Mouse (Mus musculus) forebrain, embryonic 11.5 days (tissue): ENCODE results near the gene Perm1. TPM values are rescaled to one million over a fixed set of nuclear protein-coding genes. Genes with fewer than 3 reads are reported as not detected.

Source experiments
- ATAC-seq: fragments of 200-750 bp; cut with Nextera tagmentation; replicated peaks from 2 replicates; pipeline ENCODE4 v1.8.0; 2017; ENCODE audit warnings: moderate TSS enrichment; ENCODE audit not compliant: low FRiP score
- DNase-seq: peaks from one replicate; pipeline ENCODE4 v3.0.0-alpha.2; 2017; ENCODE audit warnings: low spot score
- H3K27ac ChIP-seq: fragments of 300-500 bp; sonication (generic); 2 replicates; pipeline ENCODE4 v1.5.1; 2014; ENCODE audit warnings: low read depth, low read length
- H3K27me3 ChIP-seq: fragments of 300-500 bp; sonication (generic); 2 replicates; pipeline ENCODE4 v1.6.1; 2014; ENCODE audit warnings: mild to moderate bottlenecking, low read length, mixed read lengths; ENCODE audit not compliant: control insufficient read depth, insufficient read depth
- H3K36me3 ChIP-seq: fragments of 300-500 bp; sonication (generic); 2 replicates; pipeline ENCODE4 v1.6.1; 2014; ENCODE audit warnings: mild to moderate bottlenecking, low read length, moderate library complexity, mixed read lengths; ENCODE audit not compliant: control insufficient read depth, insufficient read depth
- H3K4me1 ChIP-seq: fragments of 300-500 bp; sonication (generic); replicated peaks from 2 replicates; pipeline ENCODE4 v1.6.1; 2014; ENCODE audit warnings: low read length, mixed read lengths; ENCODE audit not compliant: control insufficient read depth, insufficient read depth
- H3K4me2 ChIP-seq: fragments of 300-500 bp; sonication (generic); 2 replicates; pipeline ENCODE4 v1.6.1; 2014; ENCODE audit warnings: low read depth, mild to moderate bottlenecking, low read length, moderate library complexity, mixed read lengths; ENCODE audit not compliant: severe bottlenecking
- H3K4me3 ChIP-seq: fragments of 300-500 bp; sonication (generic); 2 replicates; pipeline ENCODE4 v1.5.1; 2014; ENCODE audit warnings: low read depth, low read length
- H3K9ac ChIP-seq: fragments of 300-500 bp; sonication (generic); 2 replicates; pipeline ENCODE4 v1.6.1; 2014; ENCODE audit warnings: low read length
- H3K9me3 ChIP-seq: fragments of 300-500 bp; sonication (generic); 2 replicates; pipeline ENCODE4 v1.6.1; 2016; ENCODE audit warnings: low read length, mixed read lengths; ENCODE audit not compliant: control insufficient read depth
- WGBS: fragments of 180-500 bp; shearing (Covaris S2); extraction: QIAGEN DNeasy Blood & Tissue Kit; methylation state at CpG from one replicate; pipeline ENCODE4 v1.1.7; 2014; 5-methylcytosine and 5-hydroxymethylcytosine counted together
- polyA plus RNA-seq: library from polyadenylated mRNA; unstranded; fragments of >200 nt; fragmentation: Nextera tagmentation; extraction: Ambion mirVana; gene quantifications from 2 replicates; pipeline ENCODE4 v1.2.1, GENCODE M21; 2014

Gene Perm1
- 1.4 and 1.6 TPM in 2 replicates for polyA plus RNA-seq

GRCm38 (mm10) chr4:156215649-156216048 lies at the start of gene Perm1:
TSS of gene Perm1 (plus strand) at chr4:156215868.
- H3K4me2 ChIP-seq = no peak within 1 kb of the TSS
- H3K27me3 ChIP-seq = no peaks in the 10 kb centered on the region
- H3K27ac ChIP-seq = no peak within 1 kb of the TSS
- H3K9me3 ChIP-seq = no peaks in the 10 kb centered on the region
- H3K36me3 ChIP-seq = no peaks in the 10 kb centered on the region
- no peak within 1 kb of the TSS for H3K4me3 ChIP-seq
- ATAC-seq (no peak), DNase-seq (no peak)
- no peak within 1 kb of the TSS for H3K9ac ChIP-seq
- no peaks in the 10 kb centered on the region for H3K4me1 ChIP-seq
- WGBS = 83% methylated on average over 4 of the region's 4 CpGs

- Histone ChIP-seq H3K36me3 (peaks cover 54% of the 10 kb centered on the region), H3K9ac (no peak overlapping the region), H3K4me3 (no peak overlapping the region), H3K4me2 (no peak overlapping the region), H3K9me3 (no peaks in the 10 kb centered on the region; the same call in 1 of the 2 replicates), H3K4me1 (no peaks in the 10 kb centered on the region), H3K27me3 (no peaks in the 10 kb centered on the region), H3K27ac (no peak overlapping the region)
- WGBS = 93% methylated on average over 9 of the region's 9 CpGs
- ATAC-seq (no peak), DNase-seq (peak; percentile 45)
These were observed 49.2 kb upstream of the Perm1 start for GRCm38 (mm10) chr4:156166477-156166876.

GRCm38 (mm10) chr4:156168611-156169010 lies 47.1 kb upstream of the Perm1 start:
- H3K9ac ChIP-seq = no peak overlapping the region
- 98% methylated on average over 8 of the region's 8 CpGs for WGBS
- H3K27ac ChIP-seq = no peak overlapping the region
- H3K9me3 ChIP-seq = no peaks in the 10 kb centered on the region
- ATAC-seq (no peak), DNase-seq (peak; percentile 42)
- peaks cover 60% of the 10 kb centered on the region for H3K36me3 ChIP-seq
- no peak overlapping the region for H3K4me2 ChIP-seq
- H3K4me3 ChIP-seq = no peak overlapping the region
- H3K4me1 ChIP-seq = no peaks in the 10 kb centered on the region
- H3K27me3 ChIP-seq = no peaks in the 10 kb centered on the region

- H3K4me2 ChIP-seq = no peak overlapping the region
- peaks cover 60% of the 10 kb centered on the region for H3K36me3 ChIP-seq
- no peak overlapping the region for H3K4me3 ChIP-seq
- no peaks in the 10 kb centered on the region for H3K27me3 ChIP-seq
- H3K27ac ChIP-seq = no peak overlapping the region
- ATAC-seq (no peak), DNase-seq (peak; percentile 47)
- H3K9ac ChIP-seq = no peak overlapping the region
- 95% methylated on average over 10 of the region's 10 CpGs for WGBS
- H3K4me1 ChIP-seq = no peaks in the 10 kb centered on the region
- H3K9me3 ChIP-seq = no peaks in the 10 kb centered on the region
These were observed 46.5 kb upstream of the Perm1 start for GRCm38 (mm10) chr4:156169129-156169528.

- DNase-seq = peak; percentile 41
- Histone ChIP-seq H3K4me3 (no peak overlapping the region), H3K4me2 (no peak overlapping the region), H3K4me1 (no peaks in the 10 kb centered on the region), H3K9me3 (no peaks in the 10 kb centered on the region), H3K27me3 (no peaks in the 10 kb centered on the region), H3K36me3 (peaks cover 62% of the 10 kb centered on the region), H3K27ac (no peak overlapping the region), H3K9ac (no peak overlapping the region)
- 94% methylated on average over 11 of the region's 11 CpGs for WGBS
- no peak for ATAC-seq
These were observed 43.8 kb upstream of the Perm1 start for GRCm38 (mm10) chr4:156171828-156172227.

GRCm38 (mm10) chr4:156177630-156178029 lies 38.0 kb upstream of the Perm1 start:
- H3K4me2 ChIP-seq = no peak overlapping the region
- H3K9ac ChIP-seq = no peak overlapping the region
- WGBS = 97% methylated on average over 9 of the region's 9 CpGs
- no peaks in the 10 kb centered on the region for H3K27me3 ChIP-seq
- ATAC-seq (no peak), DNase-seq (no peak)
- H3K4me1 ChIP-seq = no peaks in the 10 kb centered on the region
- H3K9me3 ChIP-seq = no peaks in the 10 kb centered on the region
- H3K4me3 ChIP-seq = no peak overlapping the region
- H3K27ac ChIP-seq = no peak overlapping the region
- peaks cover 47% of the 10 kb centered on the region for H3K36me3 ChIP-seq

GRCm38 (mm10) chr4:156183747-156184146 lies 31.9 kb upstream of the Perm1 start:
- H3K27ac ChIP-seq = no peak overlapping the region
- WGBS = 89% methylated on average over 5 of the region's 5 CpGs
- H3K36me3 ChIP-seq = peaks cover 10% of the 10 kb centered on the region
- 0 out of 2 replicates have a peak overlapping the region, but pooled peaks have one; percentile 7 for H3K9ac ChIP-seq
- peak overlapping the region; percentile 38; the same call in 1 of the 2 replicates for H3K4me3 ChIP-seq
- no peaks in the 10 kb centered on the region for H3K27me3 ChIP-seq
- ATAC-seq (no peak), DNase-seq (no peak)
- H3K4me1 ChIP-seq = peaks cover 27% of the 10 kb centered on the region
- H3K9me3 ChIP-seq = no peaks in the 10 kb centered on the region
- H3K4me2 ChIP-seq = peak overlapping the region; percentile 22; the same call in 1 of the 2 replicates

GRCm38 (mm10) chr4:156184291-156184954 lies 31.2 kb upstream of the Perm1 start:
- H3K4me1 ChIP-seq = peaks cover 32% of the 10 kb centered on the region
- H3K27ac ChIP-seq = no peak overlapping the region
- no peaks in the 10 kb centered on the region for H3K27me3 ChIP-seq
- H3K9ac ChIP-seq = peak overlapping the region; percentile 76
- DNase-seq = no peak
- H3K4me2 ChIP-seq = peak overlapping the region; percentile 64
- no peak for ATAC-seq
- H3K36me3 ChIP-seq = peaks cover 3% of the 10 kb centered on the region; the same call in 1 of the 2 replicates
- H3K9me3 ChIP-seq = no peaks in the 10 kb centered on the region
- H3K4me3 ChIP-seq = peak overlapping the region; percentile 38; the same call in 1 of the 2 replicates
- WGBS = 84% methylated on average over 7 of the region's 7 CpGs
